Mouse (Mus musculus): ENCODE results near the gene Arrdc3.

Gene Arrdc3

GRCm38 (mm10) chr13:80921593-80922327 lies 38.6 kb downstream of the Arrdc3 start:
- DNase-seq (ENCODE audit: low spot score), result no peak

- DNase-seq (ENCODE audit: low spot score), result no peak
Observed at GRCm38 (mm10) chr13:80928187-80928586, 45.0 kb downstream of the Arrdc3 start.

DNA sequence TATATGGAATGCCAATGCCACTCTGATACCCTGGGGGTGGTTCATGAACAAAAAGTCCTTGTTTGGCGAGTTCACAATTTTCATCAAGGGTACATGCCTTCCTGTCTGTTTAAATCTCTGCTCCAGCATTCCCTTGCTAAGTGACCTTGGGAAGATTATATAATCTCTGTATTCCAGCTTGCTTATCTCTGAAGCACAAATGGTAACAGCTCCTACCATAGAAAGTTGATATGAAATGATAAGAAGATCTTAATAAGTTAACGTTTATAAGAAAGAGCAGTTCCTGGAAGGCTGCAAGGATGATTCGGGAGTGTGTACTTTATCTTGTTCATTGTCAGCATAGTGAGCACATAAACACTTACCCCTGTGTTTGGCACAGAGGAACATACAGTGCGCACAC lies 46.8 kb downstream of the Arrdc3 start:
- DNase-seq (ENCODE audit: low spot score), result no peak

DNA sequence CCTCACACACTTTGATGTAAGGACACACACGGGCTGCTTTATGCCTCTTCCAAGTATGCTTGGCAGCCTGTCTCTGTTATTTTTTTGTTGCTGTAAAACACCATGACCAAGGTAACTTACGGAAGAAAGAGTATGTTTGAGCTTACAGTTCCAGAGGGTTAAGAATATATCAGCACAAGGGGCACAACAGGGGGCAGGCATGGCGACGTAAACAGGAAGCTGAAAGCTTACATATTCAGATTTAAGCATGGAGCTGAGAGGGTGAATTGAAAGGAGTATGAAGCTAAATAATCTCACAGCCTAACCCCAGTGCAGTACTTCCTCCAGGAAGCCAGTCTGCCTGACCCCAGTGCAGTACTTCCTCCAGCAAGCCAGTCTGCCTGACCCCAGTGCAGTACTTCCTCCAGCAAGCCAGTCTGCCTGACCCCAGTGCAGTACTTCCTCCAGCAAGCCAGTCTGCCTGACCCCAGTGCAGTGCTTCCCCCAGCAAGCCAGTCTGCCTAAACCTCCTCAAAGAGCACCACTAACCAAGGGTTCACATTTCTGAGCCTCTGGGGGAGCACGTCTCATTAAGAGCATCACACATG lies 49.7 kb downstream of the Arrdc3 start:
- no peak for DNase-seq (ENCODE audit: low spot score)

DNA sequence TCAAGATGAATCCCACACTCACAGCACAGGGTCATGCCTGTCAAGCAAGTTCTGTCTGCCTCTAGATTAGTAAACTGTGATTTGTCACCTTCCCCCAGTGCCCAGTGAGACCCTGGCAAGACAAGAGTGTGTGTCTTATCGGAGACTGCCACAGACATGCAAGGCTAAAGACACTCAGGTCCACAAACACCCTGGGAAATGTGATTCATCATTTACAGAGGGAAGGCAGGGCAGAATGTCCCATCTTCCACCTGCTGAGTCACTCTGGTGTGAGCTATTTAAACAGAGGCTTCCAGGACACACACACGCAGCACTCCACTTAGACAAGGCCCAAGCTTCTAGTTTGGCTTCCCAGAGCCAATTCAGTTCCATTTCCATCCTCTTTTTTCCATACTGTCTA lies 53.2 kb downstream of the Arrdc3 start:
- no peak for DNase-seq (ENCODE audit: low spot score)

DNA sequence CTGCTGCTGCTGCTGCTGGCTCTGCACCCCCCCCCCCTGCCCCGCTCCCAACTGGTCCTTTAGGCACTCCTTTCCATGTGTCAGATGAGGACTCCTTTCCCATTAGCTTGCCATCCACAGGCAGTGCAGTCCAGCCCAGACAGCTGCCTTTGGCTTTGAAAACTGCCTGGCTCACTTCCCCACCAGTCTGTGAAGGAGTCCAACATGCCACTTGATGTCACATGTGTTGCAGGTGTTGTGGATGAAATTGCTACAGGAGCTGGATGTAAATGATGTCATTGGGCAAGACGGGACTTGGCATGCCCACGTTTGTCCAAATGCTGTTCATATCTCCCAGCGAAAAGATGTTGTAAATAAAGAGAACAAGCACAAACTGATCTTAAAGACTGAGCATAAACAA lies 56.0 kb downstream of the Arrdc3 start:
- no peak for DNase-seq (ENCODE audit: low spot score)

- no peak for DNase-seq (ENCODE audit: low spot score)
Observed at GRCm38 (mm10) chr13:80939866-80940265, 56.7 kb downstream of the Arrdc3 start.

DNA sequence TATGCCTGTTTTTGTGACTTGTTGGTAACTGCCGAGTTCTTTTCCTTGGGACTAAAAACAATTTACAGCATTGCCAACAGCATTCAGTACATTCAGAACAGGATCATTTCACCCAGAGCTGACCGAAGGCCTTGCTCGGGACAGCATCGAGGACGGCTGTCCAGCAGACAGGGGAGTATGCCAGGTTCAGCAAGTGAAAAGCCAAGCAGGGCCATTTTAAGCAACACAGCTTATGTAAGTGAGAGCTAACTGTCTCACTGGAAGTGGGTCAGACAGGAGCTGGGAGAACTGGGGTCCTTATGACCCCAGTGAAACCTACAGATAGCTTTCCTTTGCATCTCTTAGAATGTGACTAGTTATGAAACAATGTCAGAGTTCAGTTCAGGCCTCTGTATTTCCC lies 57.2 kb downstream of the Arrdc3 start:
- no peak for DNase-seq (ENCODE audit: low spot score)

GRCm38 (mm10) chr13:80940860-80941630 lies 57.9 kb downstream of the Arrdc3 start:
- peak; percentile 55 for DNase-seq (ENCODE audit: low spot score)

GRCm38 (mm10) chr13:80944532-80944931 lies 61.3 kb downstream of the Arrdc3 start:
- no peak for DNase-seq (ENCODE audit: low spot score)
